Mouse (Mus musculus): ENCODE measurements around the gene Cstb. TPM values are rescaled to one million over a fixed set of nuclear protein-coding genes. Genes with fewer than 3 reads are reported as not detected.
A peak's percentile ranks its signal among the peaks of the same experiment; 100 is the strongest.

Gene Cstb
- polyA plus RNA-seq, 1 experiment from 2014 or later, result 122 TPM

- H3K27me3 ChIP-seq (ENCODE audit: control insufficient read depth, insufficient read depth, low read length), result no peaks in the 10 kb centered on the region
- 85% methylated on average over 9 of the region's 9 CpGs for WGBS (ENCODE audit: insufficient replicate concordance)
- no peak overlapping the region for H3K27ac ChIP-seq (ENCODE audit: low read depth, low read length)
- H3K4me1 ChIP-seq (ENCODE audit: control insufficient read depth, insufficient read depth, low read length), result peaks cover 7% of the 10 kb centered on the region; the same call in 1 of the 2 replicates
- H3K9ac ChIP-seq (ENCODE audit: low read depth, low read length), result no peak overlapping the region
- H3K4me2 ChIP-seq, result no peak overlapping the region
- no peak overlapping the region for H3K4me3 ChIP-seq (ENCODE audit: low read depth, low read length)
- H3K9me3 ChIP-seq (replicated peaks; ENCODE audit: control insufficient read depth, low read length), result no peaks in the 10 kb centered on the region
- no peak for ATAC-seq (replicated peaks; ENCODE audit: insufficient number of reproducible peaks, low FRiP score, low TSS enrichment)
- no peaks in the 10 kb centered on the region for H3K36me3 ChIP-seq (ENCODE audit: control insufficient read depth, insufficient read depth, low read length)
These were observed 41.2 kb downstream of the Cstb start for GRCm38 (mm10) chr10:78466647-78467046.

DNA sequence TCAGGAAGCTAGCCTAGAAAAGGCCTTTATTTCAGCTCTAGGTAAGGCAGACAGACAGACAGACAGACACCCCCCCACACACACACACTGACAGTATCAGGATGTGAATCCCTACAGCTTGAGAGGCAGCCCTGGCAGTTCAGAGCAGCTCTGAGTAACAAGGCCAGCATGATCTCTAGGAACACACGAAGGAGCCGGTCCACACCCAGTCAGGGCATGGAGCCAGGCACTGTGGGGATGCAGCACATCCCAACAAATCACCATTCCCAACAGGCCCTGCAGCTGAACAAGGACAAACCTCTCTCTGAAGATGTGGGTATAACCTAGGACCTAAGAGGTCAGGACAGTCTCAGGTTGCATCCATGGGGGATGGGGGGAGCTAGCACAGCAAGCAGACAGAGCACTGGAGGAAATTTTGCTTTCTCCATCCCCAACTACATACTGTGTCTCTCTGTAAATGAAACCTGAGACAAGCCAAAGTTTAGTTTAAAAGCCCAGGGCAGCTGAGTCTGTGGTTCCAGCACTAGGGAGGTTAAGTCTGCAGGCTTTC, 42.4 kb downstream of the Cstb start:
- H3K4me1 ChIP-seq (ENCODE audit: control insufficient read depth, insufficient read depth, low read length), result peaks cover 7% of the 10 kb centered on the region; the same call in 1 of the 2 replicates
- H3K9ac ChIP-seq (ENCODE audit: low read depth, low read length), result no peak overlapping the region
- ATAC-seq (replicated peaks; ENCODE audit: insufficient number of reproducible peaks, low FRiP score, low TSS enrichment), result no peak
- no peaks in the 10 kb centered on the region for H3K36me3 ChIP-seq (ENCODE audit: control insufficient read depth, insufficient read depth, low read length)
- no peaks in the 10 kb centered on the region for H3K9me3 ChIP-seq (replicated peaks; ENCODE audit: control insufficient read depth, low read length)
- no peaks in the 10 kb centered on the region for H3K27me3 ChIP-seq (ENCODE audit: control insufficient read depth, insufficient read depth, low read length)
- no peak overlapping the region for H3K4me2 ChIP-seq
- WGBS (ENCODE audit: insufficient replicate concordance), result 39% methylated on average over 2 of the region's 2 CpGs
- no peak overlapping the region for H3K4me3 ChIP-seq (ENCODE audit: low read depth, low read length)
- no peak overlapping the region for H3K27ac ChIP-seq (ENCODE audit: low read depth, low read length)

DNA sequence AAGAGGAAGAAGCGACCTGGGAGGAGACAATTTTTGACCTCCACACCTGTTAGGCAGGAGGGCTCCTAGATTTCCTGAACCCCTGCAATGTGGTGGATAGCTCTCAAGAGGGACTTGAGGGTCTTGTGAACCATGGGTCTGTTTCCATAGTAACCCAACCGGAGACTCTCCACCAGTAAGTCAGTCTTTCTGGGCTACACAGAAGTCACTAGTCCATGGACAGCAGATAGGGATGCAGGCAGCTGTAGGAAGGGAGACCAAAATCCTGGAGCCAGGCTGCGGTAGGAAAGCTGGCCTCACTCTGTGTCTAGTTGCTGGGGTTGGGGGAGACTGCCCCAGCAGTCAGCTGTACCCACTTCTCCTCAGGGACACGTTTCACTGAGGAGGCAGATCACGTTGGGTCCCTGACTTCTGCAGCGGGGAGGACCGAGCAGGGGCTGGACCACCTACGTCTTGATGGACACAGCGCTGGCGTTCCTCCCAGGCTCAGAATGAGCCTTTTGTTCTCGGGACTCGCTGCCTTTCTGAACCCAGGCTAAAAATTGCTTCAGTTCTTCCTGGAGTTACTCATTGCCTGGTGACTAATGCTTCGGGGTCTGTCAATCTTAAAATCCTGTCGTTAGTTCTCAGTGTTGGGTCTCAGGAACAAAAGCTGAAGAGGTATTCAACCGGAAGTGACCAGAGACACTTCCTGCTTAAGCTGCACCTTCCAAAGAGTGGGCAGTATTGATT, 45.3 kb downstream of the Cstb start:
- WGBS (ENCODE audit: insufficient replicate concordance), result 48% methylated on average over 15 of the region's 15 CpGs
- ATAC-seq (replicated peaks; ENCODE audit: insufficient number of reproducible peaks, low FRiP score, low TSS enrichment), result no peak
- no peak overlapping the region; the same call in 1 of the 2 replicates for H3K27ac ChIP-seq (ENCODE audit: low read depth, low read length)
- no peaks in the 10 kb centered on the region for H3K4me1 ChIP-seq (ENCODE audit: control insufficient read depth, insufficient read depth, low read length)
- no peaks in the 10 kb centered on the region for H3K9me3 ChIP-seq (replicated peaks; ENCODE audit: control insufficient read depth, low read length)
- no peaks in the 10 kb centered on the region for H3K27me3 ChIP-seq (ENCODE audit: control insufficient read depth, insufficient read depth, low read length)
- no peaks in the 10 kb centered on the region for H3K36me3 ChIP-seq (ENCODE audit: control insufficient read depth, insufficient read depth, low read length)
- 0 out of 2 replicates have a peak overlapping the region, but pooled peaks have one; percentile 11 for H3K4me2 ChIP-seq
- no peak overlapping the region for H3K4me3 ChIP-seq (ENCODE audit: low read depth, low read length)
- no peak overlapping the region for H3K9ac ChIP-seq (ENCODE audit: low read depth, low read length)

DNA sequence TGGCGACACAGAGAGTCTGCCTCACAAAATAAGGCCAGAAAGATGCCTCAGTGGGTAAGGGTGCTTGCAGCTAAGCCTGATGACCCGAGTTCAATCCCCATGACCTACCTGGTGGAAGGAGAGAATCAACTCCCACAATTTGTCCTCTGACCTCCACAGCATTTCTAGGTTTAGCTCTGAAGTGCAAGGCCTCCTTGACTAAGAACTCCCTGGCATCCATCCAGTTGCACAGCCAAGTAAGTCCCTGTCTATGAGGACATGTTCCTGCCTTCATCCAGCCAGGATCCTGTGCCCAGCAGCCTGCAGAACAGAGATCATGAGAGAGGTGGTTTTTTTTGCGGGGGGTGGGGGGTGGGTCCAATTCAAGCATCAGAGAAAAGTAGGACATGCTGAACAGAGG, 46.6 kb downstream of the Cstb start:
- Histone ChIP-seq H3K9ac (ENCODE audit: low read depth, low read length) (no peak overlapping the region), H3K9me3 (replicated peaks; ENCODE audit: control insufficient read depth, low read length) (no peaks in the 10 kb centered on the region), H3K4me1 (ENCODE audit: control insufficient read depth, insufficient read depth, low read length) (no peaks in the 10 kb centered on the region), H3K4me2 (no peak overlapping the region), H3K27me3 (ENCODE audit: control insufficient read depth, insufficient read depth, low read length) (no peaks in the 10 kb centered on the region), H3K36me3 (ENCODE audit: control insufficient read depth, insufficient read depth, low read length) (no peaks in the 10 kb centered on the region), H3K27ac (ENCODE audit: low read depth, low read length) (no peak overlapping the region), H3K4me3 (ENCODE audit: low read depth, low read length) (no peak overlapping the region)
- 69% methylated on average over 3 of the region's 3 CpGs for WGBS (ENCODE audit: insufficient replicate concordance)
- ATAC-seq (replicated peaks; ENCODE audit: insufficient number of reproducible peaks, low FRiP score, low TSS enrichment), result no peak

DNA sequence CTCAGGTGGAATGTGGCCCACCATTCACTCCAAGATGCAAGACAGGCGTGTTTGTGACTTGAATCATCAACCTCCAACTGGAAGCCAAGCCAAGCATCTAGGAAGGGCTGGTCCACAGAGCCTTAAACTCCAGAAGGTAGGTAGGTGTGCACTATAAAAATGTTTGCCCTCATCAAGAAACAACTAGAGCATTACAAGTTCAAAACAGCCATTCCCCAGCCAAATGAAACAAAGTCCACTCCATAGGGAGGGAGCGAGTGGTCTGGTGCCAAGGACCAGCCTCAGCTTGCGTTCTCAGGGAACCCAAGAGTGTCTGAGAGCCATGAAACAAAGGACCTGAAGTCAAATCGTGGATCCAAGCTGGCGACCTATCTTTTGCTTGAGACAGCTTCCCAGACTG, 48.0 kb downstream of the Cstb start:
- H3K27me3 ChIP-seq (ENCODE audit: control insufficient read depth, insufficient read depth, low read length), result no peaks in the 10 kb centered on the region
- no peak overlapping the region for H3K9ac ChIP-seq (ENCODE audit: low read depth, low read length)
- H3K27ac ChIP-seq (ENCODE audit: low read depth, low read length), result no peak overlapping the region
- no peaks in the 10 kb centered on the region for H3K36me3 ChIP-seq (ENCODE audit: control insufficient read depth, insufficient read depth, low read length)
- WGBS (ENCODE audit: insufficient replicate concordance), result 41% methylated on average over 5 of the region's 5 CpGs
- H3K9me3 ChIP-seq (replicated peaks; ENCODE audit: control insufficient read depth, low read length), result no peaks in the 10 kb centered on the region
- H3K4me2 ChIP-seq, result no peak overlapping the region
- no peak overlapping the region for H3K4me3 ChIP-seq (ENCODE audit: low read depth, low read length)
- no peak for ATAC-seq (replicated peaks; ENCODE audit: insufficient number of reproducible peaks, low FRiP score, low TSS enrichment)
- no peaks in the 10 kb centered on the region for H3K4me1 ChIP-seq (ENCODE audit: control insufficient read depth, insufficient read depth, low read length)

GRCm38 (mm10) chr10:78474759-78475158, 49.3 kb downstream of the Cstb start:
- Histone ChIP-seq H3K9ac (ENCODE audit: low read depth, low read length) (no peak overlapping the region), H3K27me3 (ENCODE audit: control insufficient read depth, insufficient read depth, low read length) (no peaks in the 10 kb centered on the region)
- 59% methylated on average over 8 of the region's 8 CpGs for WGBS (ENCODE audit: insufficient replicate concordance)

DNA sequence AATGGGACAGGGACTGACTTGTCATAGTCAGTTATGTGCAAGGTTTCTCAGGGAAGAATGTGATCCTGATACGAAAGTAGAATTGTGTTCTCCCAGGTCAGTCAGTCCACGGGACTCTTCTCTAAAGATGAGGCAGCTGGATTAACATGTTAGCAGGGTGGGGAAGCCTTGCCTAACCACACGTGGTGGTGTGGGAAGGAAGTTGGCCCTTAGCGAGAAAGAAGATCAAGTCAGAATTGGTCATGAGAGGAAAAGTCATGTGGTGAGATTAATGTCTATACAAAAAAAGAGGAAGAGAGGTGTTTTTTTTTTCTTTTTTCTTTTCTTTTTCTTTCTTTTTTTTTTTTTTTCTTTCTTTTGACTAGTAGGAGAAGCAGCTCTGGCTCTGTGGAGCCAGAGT, 51.4 kb downstream of the Cstb start:
- Histone ChIP-seq H3K36me3 (ENCODE audit: control insufficient read depth, insufficient read depth, low read length) (no peaks in the 10 kb centered on the region), H3K9me3 (replicated peaks; ENCODE audit: control insufficient read depth, low read length) (no peaks in the 10 kb centered on the region), H3K27ac (ENCODE audit: low read depth, low read length) (no peak overlapping the region), H3K4me1 (ENCODE audit: control insufficient read depth, insufficient read depth, low read length) (peaks cover 5% of the 10 kb centered on the region; the same call in 1 of the 2 replicates), H3K4me3 (ENCODE audit: low read depth, low read length) (no peak overlapping the region), H3K4me2 (no peak overlapping the region), H3K9ac (ENCODE audit: low read depth, low read length) (no peak overlapping the region), H3K27me3 (ENCODE audit: control insufficient read depth, insufficient read depth, low read length) (no peaks in the 10 kb centered on the region)
- 73% methylated on average over 4 of the region's 4 CpGs for WGBS (ENCODE audit: insufficient replicate concordance)
- ATAC-seq (replicated peaks; ENCODE audit: insufficient number of reproducible peaks, low FRiP score, low TSS enrichment), result no peak

More at GRCm38 (mm10) chr10:78474759-78475158, 49.3 kb downstream of the Cstb start:
- Histone ChIP-seq H3K4me2 (no peak overlapping the region), H3K9me3 (replicated peaks; ENCODE audit: control insufficient read depth, low read length) (no peaks in the 10 kb centered on the region), H3K27ac (ENCODE audit: low read depth, low read length) (no peak overlapping the region), H3K4me3 (ENCODE audit: low read depth, low read length) (no peak overlapping the region), H3K36me3 (ENCODE audit: control insufficient read depth, insufficient read depth, low read length) (no peaks in the 10 kb centered on the region), H3K4me1 (ENCODE audit: control insufficient read depth, insufficient read depth, low read length) (no peaks in the 10 kb centered on the region)
- no peak for ATAC-seq (replicated peaks; ENCODE audit: insufficient number of reproducible peaks, low FRiP score, low TSS enrichment)
